Mouse (Mus musculus) liver, embryonic 16.5 days (tissue): ENCODE data around the gene Rtn3. TPM values are rescaled to one million over a fixed set of nuclear protein-coding genes. Genes with fewer than 3 reads are reported as not detected.

Experiments
- ATAC-seq: fragments of 200-750 bp; cut with Nextera tagmentation; 2 replicates; pipeline ENCODE4 v1.8.0; 2017; ENCODE audit warnings: low read depth, mild to moderate bottlenecking, moderate number of reproducible peaks, moderate library complexity
- H3K27ac ChIP-seq: fragments of 300-500 bp; sonication (generic); 2 replicates; pipeline ENCODE4 v1.5.1; 2014; ENCODE audit warnings: mild to moderate bottlenecking, low read length
- H3K27me3 ChIP-seq: fragments of 300-500 bp; sonication (generic); 2 replicates; pipeline ENCODE4 v1.6.1; 2014; ENCODE audit warnings: low read depth, low read length, mixed read lengths; ENCODE audit not compliant: control insufficient read depth, insufficient read depth
- H3K36me3 ChIP-seq: fragments of 300-500 bp; sonication (generic); 2 replicates; pipeline ENCODE4 v1.6.1; 2014; ENCODE audit warnings: mild to moderate bottlenecking; ENCODE audit not compliant: control insufficient read depth, insufficient read depth
- H3K4me1 ChIP-seq: fragments of 300-500 bp; sonication (generic); 2 replicates; pipeline ENCODE4 v1.6.1; 2014; ENCODE audit warnings: low read depth, low read length, mixed read lengths; ENCODE audit not compliant: control insufficient read depth
- H3K4me2 ChIP-seq: fragments of 300-500 bp; sonication (generic); 2 replicates; pipeline ENCODE4 v1.6.1; 2014; ENCODE audit warnings: low read depth, low read length, mixed read lengths
- H3K4me3 ChIP-seq: fragments of 300-500 bp; sonication (generic); 2 replicates; pipeline ENCODE4 v1.5.1; 2014; ENCODE audit warnings: low read depth, mild to moderate bottlenecking, low read length
- H3K9ac ChIP-seq: fragments of 300-500 bp; sonication (generic); 2 replicates; pipeline ENCODE4 v1.6.1; 2014; ENCODE audit warnings: low read depth, low read length
- H3K9me3 ChIP-seq: fragments of 300-500 bp; sonication (generic); replicated peaks from 2 replicates; pipeline ENCODE4 v1.6.1; 2016; ENCODE audit warnings: low read length; ENCODE audit not compliant: control insufficient read depth
- WGBS: fragments of 180-500 bp; shearing (Covaris S2); extraction: QIAGEN DNeasy Blood & Tissue Kit; methylation state at CpG from one replicate; pipeline ENCODE4 v1.1.7; 2014; ENCODE audit not compliant: insufficient replicate concordance; 5-methylcytosine and 5-hydroxymethylcytosine counted together
- polyA plus RNA-seq: library from polyadenylated mRNA; unstranded; fragments of >200 nt; fragmentation: Nextera tagmentation; extraction: Ambion mirVana; gene quantifications from 2 replicates; pipeline ENCODE4 v1.2.1, GENCODE M21; 2015

Rtn3 gene
- polyA plus RNA-seq, 1 experiment from 2014 or later = 63.8 TPM

GRCm38 (mm10) chr19:7470643-7471042 is 12.4 kb downstream of the Rtn3 start:
- H3K4me2 ChIP-seq = no peak overlapping the region
- ATAC-seq = no peak

DNA sequence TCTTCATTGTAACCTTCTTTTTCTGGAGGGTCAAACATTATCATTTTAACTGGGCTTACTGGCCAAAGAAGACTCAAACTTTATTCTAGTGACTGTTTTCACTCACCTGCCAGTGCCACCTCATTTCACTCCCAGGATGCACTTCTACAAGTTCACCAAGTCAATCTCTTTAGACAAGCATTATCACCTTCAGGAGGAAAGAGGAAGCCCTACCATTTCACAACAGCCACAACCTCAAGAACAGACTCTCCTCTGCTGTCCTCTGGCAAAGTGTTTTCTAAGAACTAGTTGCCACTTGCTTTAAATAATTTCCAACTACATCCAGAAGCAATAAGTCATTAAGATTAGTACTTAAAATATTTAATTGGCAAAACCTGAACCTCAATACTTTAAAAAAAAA is 15.2 kb downstream of the Rtn3 start:
- Histone ChIP-seq H3K9ac (no peak overlapping the region), H3K9me3 (no peaks in the 10 kb centered on the region), H3K4me1 (no peaks in the 10 kb centered on the region), H3K4me2 (no peak overlapping the region), H3K36me3 (no peaks in the 10 kb centered on the region; the same call in 1 of the 2 replicates), H3K4me3 (no peak overlapping the region), H3K27me3 (no peaks in the 10 kb centered on the region), H3K27ac (no peak overlapping the region)
- no peak for ATAC-seq

More at GRCm38 (mm10) chr19:7470643-7471042, 12.4 kb downstream of the Rtn3 start:
- H3K9ac ChIP-seq = no peak overlapping the region
- peaks cover 4% of the 10 kb centered on the region for H3K36me3 ChIP-seq
- H3K27ac ChIP-seq = no peak overlapping the region
- whole genome bisulfite sequencing = 89% methylated on average over 2 of the region's 2 CpGs
- no peaks in the 10 kb centered on the region for H3K27me3 ChIP-seq
- no peaks in the 10 kb centered on the region for H3K4me1 ChIP-seq
- H3K4me3 ChIP-seq = no peak overlapping the region
- no peaks in the 10 kb centered on the region for H3K9me3 ChIP-seq

DNA sequence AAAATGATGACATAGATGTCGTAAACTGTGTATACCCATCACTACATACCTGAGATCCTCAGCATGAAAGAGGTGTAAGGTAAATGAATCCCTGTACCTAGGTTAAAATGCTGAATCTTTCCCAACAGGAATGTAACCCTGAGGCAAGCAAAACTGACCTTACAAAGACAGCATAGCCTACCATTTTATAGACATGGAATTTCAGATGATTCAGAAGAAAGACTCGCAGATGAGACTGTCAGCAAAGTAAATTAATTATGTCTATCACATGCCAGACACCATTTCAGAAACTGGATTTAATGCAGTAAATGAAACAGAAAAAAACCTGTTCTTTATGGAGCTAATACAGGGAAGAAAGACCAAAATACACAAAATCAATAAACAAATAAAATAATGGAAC is 23.7 kb downstream of the Rtn3 start:
- Histone ChIP-seq H3K9me3 (no peaks in the 10 kb centered on the region), H3K27ac (no peak overlapping the region), H3K36me3 (no peaks in the 10 kb centered on the region; the same call in 1 of the 2 replicates), H3K4me3 (no peak overlapping the region), H3K27me3 (no peaks in the 10 kb centered on the region), H3K9ac (no peak overlapping the region), H3K4me2 (no peak overlapping the region), H3K4me1 (no peaks in the 10 kb centered on the region)
- no peak for ATAC-seq
- whole genome bisulfite sequencing = 76% methylated on average over 2 of the region's 2 CpGs

DNA sequence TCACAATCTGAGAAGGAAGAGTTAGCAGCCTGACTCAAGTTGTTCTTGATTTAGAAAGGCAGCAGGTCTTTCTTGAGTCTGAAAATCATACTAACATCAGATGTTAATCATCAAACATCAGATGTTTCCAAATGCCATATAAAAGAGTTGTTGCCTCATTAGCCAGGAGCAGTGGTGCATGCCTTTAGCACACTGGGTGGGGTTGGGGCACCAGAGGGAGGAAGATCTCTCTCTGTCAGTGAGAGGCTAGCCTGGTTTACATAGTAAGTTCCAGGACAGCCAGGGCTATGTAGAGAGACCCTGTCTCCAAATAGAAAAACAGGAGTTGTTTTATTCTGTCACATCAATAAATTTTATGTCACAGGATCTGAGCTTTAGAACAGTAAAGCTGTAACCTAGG is 24.2 kb downstream of the Rtn3 start:
- no peak for ATAC-seq
- no peaks in the 10 kb centered on the region; the same call in 1 of the 2 replicates for H3K36me3 ChIP-seq

DNA sequence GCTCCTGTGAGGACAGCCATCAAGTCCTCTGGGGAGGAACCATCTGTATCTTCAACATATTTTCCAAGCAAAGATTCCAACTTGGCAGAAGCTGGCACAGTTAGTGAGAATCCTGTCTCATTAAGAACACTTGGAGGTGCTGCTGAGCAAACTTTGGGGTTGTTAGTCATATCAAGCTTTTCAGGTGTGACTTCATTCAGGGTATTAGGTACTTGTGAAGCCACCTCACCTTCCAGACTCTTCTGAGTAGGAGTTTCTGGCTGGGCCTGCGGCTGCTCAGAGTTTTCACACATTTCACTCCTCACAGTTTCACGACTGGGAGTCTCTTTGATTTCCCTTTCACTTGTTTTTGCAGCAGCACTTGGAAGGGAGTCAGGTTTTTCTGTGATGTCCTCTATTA is 26.3 kb downstream of the Rtn3 start:
- H3K27me3 ChIP-seq = no peaks in the 10 kb centered on the region
- no peak overlapping the region for H3K4me2 ChIP-seq
- no peak overlapping the region for H3K27ac ChIP-seq
- no peak overlapping the region for H3K9ac ChIP-seq
- no peak overlapping the region for H3K4me3 ChIP-seq
- ATAC-seq = no peak
- no peaks in the 10 kb centered on the region; the same call in 1 of the 2 replicates for H3K4me1 ChIP-seq
- no peaks in the 10 kb centered on the region for H3K9me3 ChIP-seq
- WGBS = 74% methylated on average over 2 of the region's 2 CpGs
- H3K36me3 ChIP-seq = no peaks in the 10 kb centered on the region

More for the DNA sequence above, 24.2 kb downstream of the Rtn3 start:
- H3K4me2 ChIP-seq = no peak overlapping the region
- no peak overlapping the region for H3K4me3 ChIP-seq
- no peaks in the 10 kb centered on the region for H3K27me3 ChIP-seq
- H3K4me1 ChIP-seq = no peaks in the 10 kb centered on the region
- H3K9ac ChIP-seq = no peak overlapping the region
- H3K27ac ChIP-seq = no peak overlapping the region
- H3K9me3 ChIP-seq = no peaks in the 10 kb centered on the region

DNA sequence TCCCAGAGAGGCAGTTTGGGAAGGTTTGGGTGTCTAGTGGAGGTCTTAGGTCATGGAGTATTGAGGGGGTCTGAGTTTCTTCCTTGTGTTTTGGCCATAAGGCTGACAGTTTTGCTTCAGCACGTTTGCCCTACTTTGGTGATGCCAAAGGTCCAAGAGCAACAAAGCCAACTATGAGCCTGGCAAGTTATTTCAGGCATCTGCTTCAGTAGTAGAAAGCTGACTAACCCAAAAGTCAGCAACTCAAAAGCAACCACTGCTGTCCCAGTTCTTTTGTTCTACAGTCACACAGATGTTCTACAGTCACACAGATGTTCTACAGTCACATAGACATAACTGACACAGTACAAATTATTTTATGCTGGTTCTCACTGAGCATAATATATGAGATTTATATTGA is 37.5 kb downstream of the Rtn3 start:
- no peak for ATAC-seq
- H3K36me3 ChIP-seq = no peaks in the 10 kb centered on the region
- H3K27ac ChIP-seq = peak overlapping the region; percentile 40
- no peak overlapping the region for H3K9ac ChIP-seq
- no peaks in the 10 kb centered on the region; the same call in 1 of the 2 replicates for H3K4me1 ChIP-seq
- no peaks in the 10 kb centered on the region for H3K27me3 ChIP-seq
- WGBS = 63% methylated on average over 1 of the region's 1 CpGs
- H3K4me2 ChIP-seq = no peak overlapping the region
- H3K4me3 ChIP-seq = no peak overlapping the region
- no peaks in the 10 kb centered on the region for H3K9me3 ChIP-seq

DNA sequence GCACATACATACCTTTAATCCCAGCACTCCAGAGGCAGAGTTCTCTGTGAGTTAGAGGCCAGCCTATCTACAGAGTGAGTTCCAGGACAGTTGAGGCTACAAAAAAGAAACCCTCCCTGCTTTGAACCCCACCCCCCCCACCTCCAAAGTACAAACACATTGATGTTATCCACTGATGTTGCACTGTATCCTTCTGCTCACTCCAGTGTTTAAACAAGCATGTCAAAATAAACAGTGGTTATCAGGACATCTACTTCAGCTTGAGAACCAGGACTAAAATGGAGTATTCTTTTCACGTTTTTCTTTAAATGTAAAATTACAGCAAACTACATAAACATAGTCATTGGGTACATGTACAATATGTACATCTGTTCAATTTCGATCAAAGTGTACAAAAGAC is 38.0 kb downstream of the Rtn3 start:
- Histone ChIP-seq H3K36me3 (no peaks in the 10 kb centered on the region), H3K27ac (peak overlapping the region; percentile 40), H3K9ac (no peak overlapping the region), H3K4me2 (no peak overlapping the region), H3K9me3 (no peaks in the 10 kb centered on the region), H3K4me3 (no peak overlapping the region), H3K4me1 (no peaks in the 10 kb centered on the region; the same call in 1 of the 2 replicates), H3K27me3 (no peaks in the 10 kb centered on the region)
- WGBS = 70% methylated on average over 2 of the region's 2 CpGs
- ATAC-seq = 0 out of 2 replicates have a peak, but pooled peaks have one; percentile 41

DNA sequence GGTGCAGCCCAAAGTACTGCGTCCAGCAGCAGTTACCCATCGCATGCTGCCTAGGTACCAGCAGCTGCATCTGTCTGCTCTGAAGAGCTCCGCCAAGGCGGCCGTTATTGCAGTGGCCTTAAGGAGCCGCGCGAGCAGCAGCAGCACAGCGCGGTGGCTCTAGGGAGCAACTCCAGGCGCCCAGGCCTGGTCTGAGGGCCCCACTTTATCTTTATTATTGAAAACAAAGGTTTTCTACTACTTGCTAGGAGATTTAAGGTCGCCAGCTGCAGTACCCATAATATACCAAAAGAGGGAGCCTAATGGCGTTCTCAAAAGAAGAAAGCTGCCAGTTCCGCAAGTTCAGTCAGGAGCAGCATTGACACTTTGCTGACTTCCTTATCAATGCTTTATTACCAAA is 41.6 kb downstream of the Rtn3 start:
- no peaks in the 10 kb centered on the region for H3K9me3 ChIP-seq
- WGBS = 64% methylated on average over 14 of the region's 14 CpGs
- no peaks in the 10 kb centered on the region; the same call in 1 of the 2 replicates for H3K4me1 ChIP-seq
- no peak overlapping the region for H3K9ac ChIP-seq
- no peaks in the 10 kb centered on the region for H3K36me3 ChIP-seq
- ATAC-seq = peak; percentile 13; the same call in 1 of the 2 replicates
- no peak overlapping the region for H3K27ac ChIP-seq
- no peak overlapping the region for H3K4me2 ChIP-seq
- no peak overlapping the region for H3K4me3 ChIP-seq
- H3K27me3 ChIP-seq = no peaks in the 10 kb centered on the region

DNA sequence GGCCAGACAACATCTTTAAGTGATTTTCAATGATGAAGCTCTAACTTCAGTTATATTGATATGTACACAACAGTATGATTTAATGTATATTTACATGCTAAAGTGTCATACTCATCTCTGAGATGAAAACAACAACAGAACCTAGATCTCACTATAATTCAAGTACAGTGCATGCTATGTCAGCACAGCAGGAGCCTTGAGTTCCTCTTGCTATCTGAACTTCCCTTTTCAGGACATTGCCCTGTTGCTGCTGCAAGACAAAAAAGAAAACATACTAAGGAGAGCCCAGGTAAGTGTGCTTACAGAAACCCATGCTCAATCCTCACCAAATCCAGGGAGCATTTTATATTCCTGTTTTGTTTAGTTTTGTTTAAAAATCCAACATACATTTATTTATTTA is 44.8 kb downstream of the Rtn3 start:
- H3K36me3 ChIP-seq = peaks cover 6% of the 10 kb centered on the region
- no peak overlapping the region for H3K4me2 ChIP-seq
- no peaks in the 10 kb centered on the region; the same call in 1 of the 2 replicates for H3K4me1 ChIP-seq
- no peaks in the 10 kb centered on the region for H3K27me3 ChIP-seq
- H3K27ac ChIP-seq = no peak overlapping the region
- H3K9ac ChIP-seq = no peak overlapping the region
- no peaks in the 10 kb centered on the region for H3K9me3 ChIP-seq
- no peak overlapping the region for H3K4me3 ChIP-seq
- ATAC-seq = no peak
